Mouse (Mus musculus) ES-E14 (cell line): ENCODE results near the gene Endov.

Experiments
- CHD2 ChIP-seq: IDR thresholded peaks from 2 replicates; pipeline ENCODE4 v1.6.1; 2014; ENCODE audit warnings: mild to moderate bottlenecking, low read depth, low read length, inconsistent platforms
- MAFK ChIP-seq: IDR thresholded peaks from 2 replicates; pipeline ENCODE4 v1.6.1; 2014; ENCODE audit warnings: mild to moderate bottlenecking, low read depth, low read length, inconsistent platforms; ENCODE audit not compliant: insufficient read depth
- ZNF384 ChIP-seq: IDR thresholded peaks from 2 replicates; pipeline ENCODE4 v1.6.1; 2012; ENCODE audit warnings: low read depth, low read length, inconsistent platforms

- no peak for TF ChIP-seq CHD2
- TF ChIP-seq ZNF384, result no peak
- TF ChIP-seq MAFK, result no peak
These were observed 58.2 kb downstream of the Endov start for GRCm38 (mm10) chr11:119549371-119549811.
